ENCODE assay signal across 15 mouse cellular contexts in the genomic region with DNA sequence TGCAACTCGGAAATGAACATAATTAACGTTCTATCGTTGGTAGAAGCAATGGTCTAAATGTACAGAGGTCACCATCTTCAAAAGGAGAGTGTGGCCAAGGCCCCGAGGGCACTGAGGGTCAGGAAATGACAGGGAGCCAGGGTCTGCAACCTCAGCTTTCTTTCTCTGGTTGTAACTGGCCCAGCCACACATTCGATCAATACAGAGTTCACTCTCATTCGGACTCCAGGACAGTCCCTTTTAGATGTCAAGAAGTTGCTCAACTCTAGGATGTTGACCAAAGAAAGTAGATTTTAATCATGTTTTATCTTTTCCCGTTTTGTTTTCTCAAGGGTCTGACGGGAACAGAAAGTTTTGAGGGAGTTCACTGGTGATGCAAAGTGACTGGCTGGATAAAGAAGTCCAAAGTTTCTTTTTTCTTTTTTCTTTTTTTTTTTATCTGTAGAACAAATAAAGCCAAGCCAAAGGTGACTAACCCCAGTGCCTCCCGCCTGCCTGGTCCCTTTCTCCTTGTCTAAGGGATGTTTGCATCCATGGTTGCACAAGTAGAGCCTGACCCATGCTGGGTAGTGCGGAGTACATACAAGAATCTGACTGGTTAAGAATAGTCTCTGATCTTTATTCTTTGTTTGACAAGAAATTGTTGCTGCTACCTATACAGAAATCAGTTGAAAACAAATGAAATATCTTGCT. TPM values are rescaled to one million over a fixed set of nuclear protein-coding genes. Genes with fewer than 3 reads are reported as not detected.
"Had no signal": no experiment of that assay in that cellular context is flagged by ENCODE, and none has a peak within 500 bp of the region (broad histone marks: within the 10 kb centered on the region; RNA-seq: fewer than 3 reads in every experiment).

No protein-coding gene starts in this region.

- H3K4me1 ChIP-seq: kidney, embryonic 15.5 days; limb, embryonic 10.5 days; midbrain, embryonic 13.5 days; neural tube, embryonic 15.5 days had no signal

- H3K4me2 ChIP-seq: kidney, embryonic 15.5 days; lung, embryonic 14.5 days; midbrain, embryonic 13.5 days; neural tube, embryonic 15.5 days had no signal

- ATAC-seq: intestine, embryonic 16.5 days; midbrain, embryonic 13.5 days had no signal

- H3K27ac ChIP-seq: kidney, embryonic 15.5 days; left cerebral cortex, adult 2 months; limb, embryonic 10.5 days; midbrain, embryonic 13.5 days; neural tube, embryonic 15.5 days; stomach, postnatal 0 days had no signal

- H3K27me3 ChIP-seq: kidney, embryonic 15.5 days; midbrain, embryonic 13.5 days; neural tube, embryonic 15.5 days had no signal

- H3K36me3 ChIP-seq: kidney, embryonic 15.5 days; limb, embryonic 10.5 days; midbrain, embryonic 13.5 days; neural tube, embryonic 15.5 days had no signal

- H3K9me3 ChIP-seq: kidney, embryonic 15.5 days; limb, embryonic 10.5 days; midbrain, embryonic 13.5 days; neural tube, embryonic 15.5 days had no signal

- H3K9ac ChIP-seq: kidney, embryonic 15.5 days; lung, embryonic 14.5 days; midbrain, embryonic 13.5 days; neural tube, embryonic 15.5 days had no signal

- DNase-seq: kidney, adult 2 months; kidney, postnatal 25 days; lung, embryonic 14.5 days; right cerebral cortex, adult 18-20 months; right cerebral cortex, postnatal 25 days; thymus, postnatal 4 days had no signal

- H3K4me3 ChIP-seq: kidney, embryonic 15.5 days; left cerebral cortex, adult 2 months; limb, embryonic 10.5 days; midbrain, embryonic 13.5 days; myocyte; neural tube, embryonic 15.5 days had no signal

RNA-seq across cellular contexts. Expression of a gene that starts 34.0 kb away (rescaled TPM):
- total RNA-seq: megakaryocyte-erythroid progenitor cell, adult 5-6 weeks had no signal
